Mouse (Mus musculus) layer of hippocampus, adult 9-11 months (tissue): ENCODE measurements at regions not wholly inside any gene's neighbourhood (a gene's known extent, or its start where the extent isn't known, plus 50 kb on each side); places are given as distances from the start of the nearest gene placed in this dataset.

Source experiments
- DNase-seq: peaks from one replicate; pipeline ENCODE4 v3.0.0; 2022

GRCm38 (mm10) chr5:12233377-12234096 lies 149.6 kb upstream of the Sema3d start:
- DNase-seq: no peak

- no peak for DNase-seq
Observed at GRCm38 (mm10) chr5:12243179-12243805, 139.9 kb upstream of the Sema3d start.

GRCm38 (mm10) chr5:12293685-12294084 lies 89.5 kb upstream of the Sema3d start:
- no peak for DNase-seq

- DNase-seq: no peak
Observed at GRCm38 (mm10) chr5:12297331-12297730, 85.9 kb upstream of the Sema3d start.

GRCm38 (mm10) chr5:12301833-12302808 lies 81.1 kb upstream of the Sema3d start:
- no peak for DNase-seq

- DNase-seq: no peak
Observed at GRCm38 (mm10) chr5:12309408-12309807, 73.8 kb upstream of the Sema3d start.

GRCm38 (mm10) chr5:12332648-12333305 lies 50.4 kb upstream of the Sema3d start:
- no peak for DNase-seq
